Mouse (Mus musculus): ENCODE data around the gene Nf1. TPM values are rescaled to one million over a fixed set of nuclear protein-coding genes. Genes with fewer than 3 reads are reported as not detected.

The Nf1 gene
- total and polyA plus RNA-seq, 3 experiments = 7.1 to 78.0 (median 27.0) TPM

DNA sequence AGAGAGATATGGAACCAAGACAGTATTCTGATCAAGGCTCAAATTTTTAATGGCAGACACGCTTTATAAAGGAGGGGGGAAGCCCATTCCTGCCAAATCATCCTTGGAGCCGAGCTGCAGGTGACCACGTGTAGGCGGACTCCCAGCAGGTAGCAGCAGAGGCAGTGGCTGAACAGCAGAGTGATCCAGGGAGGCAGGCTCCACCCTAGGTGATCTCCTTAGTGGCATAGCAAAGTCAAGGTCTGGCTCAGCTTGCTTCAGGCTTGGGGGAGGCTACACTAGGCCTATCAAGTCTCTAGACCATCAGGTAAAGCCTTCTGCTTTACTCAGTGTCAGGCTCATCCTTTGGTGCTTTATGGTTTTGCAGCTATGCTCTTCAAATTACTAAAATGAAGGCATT, 87.1 kb downstream of the Nf1 start:
- ATAC-seq (ENCODE audit: extremely low read depth, insufficient number of reproducible peaks, low FRiP score, poor library complexity, severe bottlenecking) = no peak
- no peaks in the 10 kb centered on the region for H3K4me1 ChIP-seq (ENCODE audit: insufficient read depth, low read depth, low read length)
- TF ChIP-seq POLR2AphosphoS5 (IDR thresholded peaks at IDR 0.05; ENCODE audit: insufficient replicate concordance, low read depth, low read length) = no peak
- no peak for TF ChIP-seq CTCF (IDR thresholded peaks at IDR 0.05; ENCODE audit: low read depth, low read length)
- no peak for TF ChIP-seq GATA2 (IDR thresholded peaks at IDR 0.05; ENCODE audit: borderline replicate concordance, low read depth, low read length)
- TF ChIP-seq TAL1 (conservative IDR thresholded peaks at IDR 0.05; ENCODE audit: low read depth, low read length) = no peak
- TF ChIP-seq GATA1 (IDR thresholded peaks at IDR 0.05; ENCODE audit: borderline replicate concordance, low read length) = no peak
- peaks cover 35% of the 10 kb centered on the region for H3K36me3 ChIP-seq (replicated peaks)
- H3K9me3 ChIP-seq (replicated peaks) = no peaks in the 10 kb centered on the region
- no peak for DNase-seq (ENCODE audit: low spot score)
- no peak overlapping the region for H3K4me3 ChIP-seq (ENCODE audit: low read depth, low read length)
- H3K27me3 ChIP-seq (ENCODE audit: insufficient read depth, low read length) = no peaks in the 10 kb centered on the region

DNA sequence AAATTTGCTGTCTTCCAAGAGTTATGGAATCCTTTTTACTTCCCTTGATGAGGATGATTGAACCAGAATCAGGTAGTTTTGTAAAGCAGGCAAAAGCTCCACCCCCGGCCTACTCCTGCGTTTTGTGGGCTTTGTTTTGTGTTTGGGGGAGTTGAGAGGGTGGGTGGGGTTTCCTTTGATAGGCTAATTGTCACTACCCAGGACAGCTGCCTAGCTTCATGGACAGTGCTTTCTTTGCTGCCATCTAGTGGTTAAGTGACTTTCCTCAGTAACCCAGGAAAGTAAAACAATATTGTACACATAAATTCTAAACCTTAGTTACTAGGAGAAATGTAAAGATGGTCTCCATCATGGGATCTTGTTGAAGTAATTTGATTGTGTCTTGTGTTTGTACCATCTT, 88.1 kb downstream of the Nf1 start:
- DNase-seq (ENCODE audit: low spot score) (peak; percentile 25), ATAC-seq (ENCODE audit: extremely low read depth, insufficient number of reproducible peaks, low FRiP score, poor library complexity, severe bottlenecking) (no peak)
- Histone ChIP-seq H3K36me3 (replicated peaks) (peaks cover 36% of the 10 kb centered on the region), H3K9me3 (replicated peaks) (no peaks in the 10 kb centered on the region), H3K27me3 (ENCODE audit: insufficient read depth, low read length) (no peaks in the 10 kb centered on the region), H3K4me3 (ENCODE audit: low read depth, low read length) (no peak overlapping the region), H3K4me1 (ENCODE audit: insufficient read depth, low read depth, low read length) (no peaks in the 10 kb centered on the region)
- TF ChIP-seq TAL1 (conservative IDR thresholded peaks at IDR 0.05; ENCODE audit: low read depth, low read length) (no peak), POLR2AphosphoS5 (IDR thresholded peaks at IDR 0.05; ENCODE audit: insufficient replicate concordance, low read depth, low read length) (no peak), CTCF (IDR thresholded peaks at IDR 0.05; ENCODE audit: low read depth, low read length) (no peak), GATA2 (IDR thresholded peaks at IDR 0.05; ENCODE audit: borderline replicate concordance, low read depth, low read length) (no peak), GATA1 (IDR thresholded peaks at IDR 0.05; ENCODE audit: borderline replicate concordance, low read length) (no peak)

DNA sequence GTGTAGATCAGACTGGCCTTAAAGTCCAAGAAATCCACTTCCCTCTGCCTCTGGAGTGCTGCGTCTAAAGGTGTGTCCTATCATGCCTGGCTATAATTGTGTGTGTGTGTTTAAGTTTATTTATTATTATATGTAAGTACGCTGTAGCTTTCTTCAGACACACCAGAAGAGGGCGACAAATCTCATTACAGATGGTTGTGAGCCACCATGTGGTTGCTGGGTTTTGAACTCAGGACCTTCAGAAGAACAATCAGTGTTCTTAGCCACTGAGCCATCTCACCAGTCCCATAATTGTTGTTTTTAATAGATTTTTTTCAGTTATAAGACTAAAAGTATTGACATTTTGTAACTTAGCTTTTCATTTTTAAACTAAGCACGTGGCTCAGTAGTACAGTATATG, 95.8 kb downstream of the Nf1 start:
- DNase-seq (ENCODE audit: low spot score) (no peak), ATAC-seq (ENCODE audit: extremely low read depth, insufficient number of reproducible peaks, low FRiP score, poor library complexity, severe bottlenecking) (no peak)
- no peaks in the 10 kb centered on the region for H3K4me1 ChIP-seq (ENCODE audit: insufficient read depth, low read depth, low read length)
- H3K4me3 ChIP-seq (ENCODE audit: low read depth, low read length) = no peak overlapping the region
- TF ChIP-seq CTCF (IDR thresholded peaks at IDR 0.05; ENCODE audit: low read depth, low read length) = no peak
- H3K9me3 ChIP-seq (replicated peaks) = no peaks in the 10 kb centered on the region
- H3K36me3 ChIP-seq (replicated peaks) = peaks cover 44% of the 10 kb centered on the region
- no peaks in the 10 kb centered on the region for H3K27me3 ChIP-seq (ENCODE audit: insufficient read depth, low read length)

GRCm38 (mm10) chr11:79448361-79448760, 108.9 kb downstream of the Nf1 start:
- H3K36me3 ChIP-seq (replicated peaks) = peaks cover 55% of the 10 kb centered on the region
- H3K4me3 ChIP-seq (ENCODE audit: low read depth, low read length) = no peak overlapping the region
- H3K4me1 ChIP-seq (ENCODE audit: insufficient read depth, low read depth, low read length) = no peaks in the 10 kb centered on the region
- TF ChIP-seq CTCF (IDR thresholded peaks at IDR 0.05; ENCODE audit: low read depth, low read length) = no peak
- no peak for TF ChIP-seq GATA2 (IDR thresholded peaks at IDR 0.05; ENCODE audit: borderline replicate concordance, low read depth, low read length)
- TF ChIP-seq POLR2AphosphoS5 (IDR thresholded peaks at IDR 0.05; ENCODE audit: insufficient replicate concordance, low read depth, low read length) = no peak
- no peak for TF ChIP-seq GATA1 (IDR thresholded peaks at IDR 0.05; ENCODE audit: borderline replicate concordance, low read length)
- no peak for TF ChIP-seq TAL1 (conservative IDR thresholded peaks at IDR 0.05; ENCODE audit: low read depth, low read length)
- DNase-seq (ENCODE audit: low spot score) = no peak
- no peak for ATAC-seq (ENCODE audit: extremely low read depth, insufficient number of reproducible peaks, low FRiP score, poor library complexity, severe bottlenecking)
- no peaks in the 10 kb centered on the region for H3K9me3 ChIP-seq (replicated peaks)
- H3K27me3 ChIP-seq (ENCODE audit: insufficient read depth, low read length) = no peaks in the 10 kb centered on the region

- DNase-seq (ENCODE audit: low spot score) (no peak), ATAC-seq (ENCODE audit: extremely low read depth, insufficient number of reproducible peaks, low FRiP score, poor library complexity, severe bottlenecking) (no peak)
- Histone ChIP-seq H3K9me3 (replicated peaks) (no peaks in the 10 kb centered on the region), H3K4me3 (ENCODE audit: low read depth, low read length) (no peak overlapping the region), H3K36me3 (replicated peaks) (peaks cover 63% of the 10 kb centered on the region), H3K4me1 (ENCODE audit: insufficient read depth, low read depth, low read length) (no peaks in the 10 kb centered on the region), H3K27me3 (ENCODE audit: insufficient read depth, low read length) (no peaks in the 10 kb centered on the region)
- TF ChIP-seq GATA1 (IDR thresholded peaks at IDR 0.05; ENCODE audit: borderline replicate concordance, low read length) = no peak
- no peak for TF ChIP-seq CTCF (IDR thresholded peaks at IDR 0.05; ENCODE audit: low read depth, low read length)
- TF ChIP-seq GATA2 (IDR thresholded peaks at IDR 0.05; ENCODE audit: borderline replicate concordance, low read depth, low read length) = no peak
- TF ChIP-seq POLR2AphosphoS5 (IDR thresholded peaks at IDR 0.05; ENCODE audit: insufficient replicate concordance, low read depth, low read length) = no peak
Observed at GRCm38 (mm10) chr11:79452966-79453365, 113.5 kb downstream of the Nf1 start.

GRCm38 (mm10) chr11:79457928-79458327, 118.4 kb downstream of the Nf1 start:
- H3K27me3 ChIP-seq (ENCODE audit: insufficient read depth, low read length) = no peaks in the 10 kb centered on the region
- ATAC-seq (ENCODE audit: extremely low read depth, insufficient number of reproducible peaks, low FRiP score, poor library complexity, severe bottlenecking) = no peak
- peaks cover 60% of the 10 kb centered on the region for H3K36me3 ChIP-seq (replicated peaks)
- no peaks in the 10 kb centered on the region for H3K9me3 ChIP-seq (replicated peaks)
- DNase-seq (ENCODE audit: low spot score) = no peak
- H3K4me1 ChIP-seq (ENCODE audit: insufficient read depth, low read depth, low read length) = no peaks in the 10 kb centered on the region
- TF ChIP-seq TAL1 (conservative IDR thresholded peaks at IDR 0.05; ENCODE audit: low read depth, low read length) (no peak), CTCF (IDR thresholded peaks at IDR 0.05; ENCODE audit: low read depth, low read length) (no peak), GATA1 (IDR thresholded peaks at IDR 0.05; ENCODE audit: borderline replicate concordance, low read length) (no peak), POLR2AphosphoS5 (IDR thresholded peaks at IDR 0.05; ENCODE audit: insufficient replicate concordance, low read depth, low read length) (no peak), GATA2 (IDR thresholded peaks at IDR 0.05; ENCODE audit: borderline replicate concordance, low read depth, low read length) (no peak)
- no peak overlapping the region for H3K4me3 ChIP-seq (ENCODE audit: low read depth, low read length)

- Histone ChIP-seq H3K27me3 (ENCODE audit: insufficient read depth, low read length) (no peaks in the 10 kb centered on the region), H3K36me3 (replicated peaks) (peaks cover 52% of the 10 kb centered on the region), H3K4me3 (ENCODE audit: low read depth, low read length) (no peak overlapping the region), H3K4me1 (ENCODE audit: insufficient read depth, low read depth, low read length) (no peaks in the 10 kb centered on the region), H3K9me3 (replicated peaks) (no peaks in the 10 kb centered on the region)
- DNase-seq (ENCODE audit: low spot score) = no peak
- TF ChIP-seq CTCF (IDR thresholded peaks at IDR 0.05; ENCODE audit: low read depth, low read length) = no peak
- no peak for TF ChIP-seq POLR2AphosphoS5 (IDR thresholded peaks at IDR 0.05; ENCODE audit: insufficient replicate concordance, low read depth, low read length)
- TF ChIP-seq GATA2 (IDR thresholded peaks at IDR 0.05; ENCODE audit: borderline replicate concordance, low read depth, low read length) = no peak
- TF ChIP-seq GATA1 (IDR thresholded peaks at IDR 0.05; ENCODE audit: borderline replicate concordance, low read length) = no peak
- TF ChIP-seq TAL1 (conservative IDR thresholded peaks at IDR 0.05; ENCODE audit: low read depth, low read length) = no peak
- no peak for ATAC-seq (ENCODE audit: extremely low read depth, insufficient number of reproducible peaks, low FRiP score, poor library complexity, severe bottlenecking)
Observed at GRCm38 (mm10) chr11:79459846-79460245, 120.4 kb downstream of the Nf1 start.

Data from G1E (cell line).